Mouse (Mus musculus): ENCODE data around the gene Adamts20. TPM values are rescaled to one million over a fixed set of nuclear protein-coding genes. Genes with fewer than 3 reads are reported as not detected.
"Not testable (repeated sequence)": the region's sequence is repeated elsewhere in the genome, so short reads cannot be mapped to it uniquely, and the experiment has no call there.

The Adamts20 gene
- total RNA-seq, 2 experiments from 2014 or later: 12.0 to 13.9 TPM

DNA sequence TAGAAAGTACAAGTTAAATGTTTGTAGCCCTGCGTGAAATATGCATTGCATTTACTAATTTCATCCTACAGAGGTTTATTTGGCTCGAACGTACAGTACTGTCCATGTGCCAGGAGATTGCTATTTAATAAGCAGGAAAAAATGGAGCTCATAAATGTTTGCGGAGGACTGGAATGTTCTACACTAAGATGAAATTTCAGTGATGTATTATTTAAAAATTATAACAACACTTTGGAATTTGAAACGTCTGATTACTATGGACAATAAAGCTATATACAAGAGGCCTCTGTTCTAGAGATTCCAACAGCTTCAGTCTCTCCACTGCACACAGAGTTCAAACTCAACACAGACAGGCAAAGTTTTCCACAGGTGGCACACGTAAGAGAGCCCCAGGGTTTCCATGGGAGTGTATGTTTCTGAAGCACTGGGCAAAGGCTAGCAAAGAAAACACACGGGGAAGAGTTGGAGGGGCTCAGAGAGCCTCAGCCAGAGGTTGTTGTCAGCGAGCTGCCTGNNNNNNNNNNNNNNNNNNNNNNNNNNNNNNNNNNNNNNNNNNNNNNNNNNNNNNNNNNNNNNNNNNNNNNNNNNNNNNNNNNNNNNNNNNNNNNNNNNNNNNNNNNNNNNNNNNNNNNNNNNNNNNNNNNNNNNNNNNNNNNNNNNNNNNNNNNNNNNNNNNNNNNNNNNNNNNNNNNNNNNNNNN, 20.6 kb downstream of the Adamts20 start:
- no peak for DNase-seq

DNA sequence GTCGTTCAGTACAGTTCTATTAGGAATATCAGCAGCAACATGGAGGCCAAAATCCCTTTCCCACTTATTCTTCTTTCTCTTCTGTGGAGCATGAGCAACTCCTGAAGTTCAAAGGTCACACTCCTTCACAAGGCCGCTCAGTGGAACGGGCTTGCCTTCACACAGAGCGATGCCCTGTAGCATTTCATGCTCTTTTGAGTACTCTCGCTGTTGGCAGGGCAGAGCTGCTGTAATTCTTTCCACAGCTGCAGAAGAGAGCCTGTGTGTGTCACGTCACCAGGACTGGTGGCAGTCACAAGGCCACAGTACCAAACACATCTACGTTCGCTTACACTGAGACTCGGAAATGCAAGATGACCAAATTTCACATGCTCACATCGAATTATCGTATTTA, 21.2 kb downstream of the Adamts20 start:
- no peak for DNase-seq

DNA sequence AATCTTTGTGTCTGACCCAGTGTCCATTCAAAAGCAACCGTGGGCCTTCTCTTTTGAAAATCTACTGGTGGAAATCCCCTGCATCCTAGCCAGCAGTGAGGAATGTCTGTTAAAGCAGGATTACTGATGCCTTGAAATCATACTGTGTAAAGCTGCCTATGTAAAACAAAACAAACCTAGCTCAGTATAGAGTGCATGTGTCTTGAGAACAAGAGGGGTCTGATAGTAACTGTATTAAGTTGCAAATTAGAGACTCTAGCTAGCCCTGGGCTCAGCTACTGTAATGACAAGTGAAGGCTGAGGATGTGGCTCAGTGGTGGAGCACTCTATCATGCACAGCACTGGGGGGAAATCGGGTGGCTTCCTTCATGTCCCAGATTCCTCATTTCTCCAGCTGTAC, 22.2 kb downstream of the Adamts20 start:
- no peak for DNase-seq

DNA sequence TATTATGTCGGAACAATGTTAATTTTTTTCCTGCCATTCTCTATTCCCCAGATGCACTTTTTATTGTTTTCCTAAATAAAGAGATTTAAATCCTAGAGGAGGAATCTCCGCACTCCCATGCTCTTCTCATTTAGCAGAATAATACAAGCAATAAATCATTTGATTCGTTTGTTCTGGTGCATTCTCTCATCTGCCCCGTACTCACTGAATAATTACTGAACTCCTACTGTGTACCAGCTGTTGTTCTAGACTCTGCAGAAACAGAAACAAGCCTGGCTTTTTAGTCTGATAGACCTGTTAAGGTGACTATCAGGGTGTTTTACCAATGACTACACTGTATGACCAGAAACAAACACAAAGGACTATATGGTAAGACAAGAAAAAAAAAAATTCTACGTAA, 29.7 kb downstream of the Adamts20 start:
- no peak for DNase-seq

DNA sequence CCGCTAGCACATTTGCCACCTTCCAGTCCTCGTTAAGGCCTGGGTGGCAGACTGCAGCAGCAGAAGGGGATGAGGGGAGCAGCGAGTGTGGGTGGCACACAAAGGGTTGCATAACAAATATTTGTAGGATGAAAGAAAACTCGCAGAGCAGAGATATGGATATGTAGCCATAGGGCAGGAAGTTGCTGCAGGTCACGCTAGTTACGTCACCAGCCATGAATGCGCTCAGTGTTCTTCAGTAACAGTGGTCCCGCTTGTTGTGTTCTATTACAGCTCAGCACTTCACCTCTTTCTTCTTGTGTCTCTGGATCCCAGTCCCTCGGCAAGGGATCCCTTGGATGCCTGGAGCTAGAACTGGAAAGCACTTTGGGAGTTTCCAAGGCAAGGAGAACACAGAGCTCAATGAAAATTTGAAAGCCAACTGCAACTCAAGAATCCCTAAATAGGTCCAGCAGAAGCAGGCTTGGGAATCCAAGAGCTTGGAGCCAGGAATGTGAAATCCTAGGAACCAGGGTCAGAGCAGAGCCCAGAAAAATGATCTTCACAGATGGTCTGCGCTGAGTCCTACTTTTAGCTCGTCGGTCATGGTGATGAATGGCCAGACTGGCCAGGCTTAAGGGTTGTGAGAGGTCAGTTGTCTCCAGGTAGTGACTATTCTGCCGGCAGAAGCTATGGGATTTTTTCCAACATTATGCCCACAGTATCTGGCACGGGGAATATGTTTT, 34.4 kb downstream of the Adamts20 start:
- peak; percentile 71 for DNase-seq

DNA sequence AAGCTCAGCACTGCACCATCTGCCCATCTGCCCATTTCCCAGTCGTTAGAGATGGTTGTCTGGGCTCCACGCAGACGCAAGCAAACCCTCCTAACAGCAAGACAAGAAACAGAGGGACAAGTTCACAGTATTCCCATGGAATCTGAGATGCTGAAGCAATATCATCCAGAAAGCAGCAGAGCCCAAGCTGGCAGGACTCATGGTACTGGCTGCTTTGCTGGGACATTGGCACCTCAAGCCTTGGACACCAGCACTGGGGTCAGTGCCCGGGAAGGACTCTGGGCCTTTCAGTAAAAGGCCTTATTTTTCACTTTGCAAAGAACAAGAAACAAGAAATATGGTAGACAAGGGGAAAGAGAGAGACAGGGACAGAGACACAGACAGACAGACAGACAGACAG, 36.5 kb downstream of the Adamts20 start:
- peak; percentile 59 for DNase-seq

DNA sequence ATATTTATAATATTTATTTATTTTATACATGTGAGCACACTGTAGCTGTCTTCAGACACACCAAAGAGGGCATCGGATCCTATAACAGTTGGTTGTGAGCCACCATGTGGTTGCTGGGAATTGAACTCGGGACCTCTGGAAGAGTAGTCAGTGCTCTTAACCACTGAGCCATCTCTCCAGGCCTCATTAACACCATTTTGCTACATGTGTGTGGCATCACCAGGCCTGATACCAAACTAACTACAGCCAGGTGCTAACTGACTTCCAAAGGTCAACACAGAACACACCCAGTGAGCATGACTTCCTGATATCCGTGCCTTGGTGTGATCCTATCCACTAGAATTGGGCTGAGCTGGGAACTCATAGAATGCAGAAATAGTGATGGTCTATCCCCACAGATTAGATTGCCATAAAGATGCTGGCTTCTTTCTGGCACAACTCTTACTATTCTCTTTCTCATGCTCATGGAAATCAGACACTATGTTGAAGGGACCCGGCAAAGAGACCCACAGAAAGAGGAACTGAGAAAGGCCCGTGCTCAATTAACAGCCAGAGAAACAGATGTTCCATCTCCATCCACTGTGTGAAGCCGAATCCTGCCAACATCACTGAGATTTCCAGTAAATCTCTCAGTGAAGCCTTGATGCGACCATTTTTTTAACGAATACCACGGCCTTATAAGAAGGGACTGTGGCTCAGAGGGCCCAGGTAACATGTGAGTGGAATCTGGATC, 37.6 kb downstream of the Adamts20 start:
- no peak for DNase-seq

DNA sequence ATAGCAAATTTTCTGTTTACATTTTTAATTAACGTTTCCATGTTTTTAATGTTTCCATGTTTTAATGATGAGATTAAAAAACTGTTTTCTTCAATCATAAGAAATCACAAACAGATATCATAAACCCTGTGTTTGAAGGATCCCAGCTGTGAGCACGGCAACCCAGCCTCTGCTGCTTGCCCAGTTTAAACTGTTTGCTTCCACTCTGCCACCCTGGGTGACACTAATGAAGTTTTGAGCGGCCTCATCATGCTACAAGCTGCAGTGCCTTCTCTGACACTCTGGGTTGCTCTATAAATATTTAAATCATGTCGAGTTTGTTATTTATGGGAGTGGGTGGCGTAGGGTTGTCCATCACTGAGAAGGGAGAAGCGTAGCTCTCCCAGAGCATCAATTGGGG, 44.7 kb downstream of the Adamts20 start:
- no peak for DNase-seq

DNA sequence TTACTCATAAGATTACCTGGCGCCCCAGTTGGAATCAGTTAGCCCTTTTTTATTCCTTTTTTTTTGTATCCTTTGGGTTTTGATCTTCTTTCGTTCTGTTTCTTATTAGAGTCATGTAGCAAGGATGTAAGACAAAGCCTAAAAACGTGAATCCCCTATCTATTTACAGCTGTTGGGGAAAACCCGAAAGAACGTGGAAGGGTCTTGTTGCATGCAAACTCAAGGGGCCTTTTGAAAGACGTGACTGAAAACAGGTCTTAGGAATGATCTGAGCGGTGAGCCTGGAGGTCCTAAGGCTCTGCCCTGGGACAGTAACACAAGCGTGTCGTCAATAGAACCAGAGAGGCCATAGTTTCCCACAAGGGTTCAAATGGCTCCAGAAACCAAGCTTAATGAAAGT, 46.1 kb downstream of the Adamts20 start:
- DNase-seq: no peak

DNA sequence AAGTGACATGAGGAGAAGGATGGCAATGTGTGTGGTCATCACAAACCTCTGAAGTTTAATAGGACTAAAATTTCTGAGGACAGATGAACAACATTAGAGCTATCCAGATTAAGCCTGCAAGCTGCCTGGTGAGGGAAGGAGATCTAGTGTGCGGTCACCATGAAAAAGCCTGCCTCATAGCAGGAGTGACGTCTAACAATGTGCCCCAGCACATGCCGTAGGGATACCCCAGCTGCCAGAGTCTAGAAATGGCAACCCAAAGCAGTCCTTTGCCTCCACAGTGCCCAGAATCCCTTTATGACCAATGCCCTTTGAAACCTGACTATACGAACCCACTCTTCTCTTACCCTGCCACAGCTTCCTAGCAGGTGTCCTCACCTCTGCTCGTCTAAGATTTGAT, 46.8 kb downstream of the Adamts20 start:
- no peak for DNase-seq

DNA sequence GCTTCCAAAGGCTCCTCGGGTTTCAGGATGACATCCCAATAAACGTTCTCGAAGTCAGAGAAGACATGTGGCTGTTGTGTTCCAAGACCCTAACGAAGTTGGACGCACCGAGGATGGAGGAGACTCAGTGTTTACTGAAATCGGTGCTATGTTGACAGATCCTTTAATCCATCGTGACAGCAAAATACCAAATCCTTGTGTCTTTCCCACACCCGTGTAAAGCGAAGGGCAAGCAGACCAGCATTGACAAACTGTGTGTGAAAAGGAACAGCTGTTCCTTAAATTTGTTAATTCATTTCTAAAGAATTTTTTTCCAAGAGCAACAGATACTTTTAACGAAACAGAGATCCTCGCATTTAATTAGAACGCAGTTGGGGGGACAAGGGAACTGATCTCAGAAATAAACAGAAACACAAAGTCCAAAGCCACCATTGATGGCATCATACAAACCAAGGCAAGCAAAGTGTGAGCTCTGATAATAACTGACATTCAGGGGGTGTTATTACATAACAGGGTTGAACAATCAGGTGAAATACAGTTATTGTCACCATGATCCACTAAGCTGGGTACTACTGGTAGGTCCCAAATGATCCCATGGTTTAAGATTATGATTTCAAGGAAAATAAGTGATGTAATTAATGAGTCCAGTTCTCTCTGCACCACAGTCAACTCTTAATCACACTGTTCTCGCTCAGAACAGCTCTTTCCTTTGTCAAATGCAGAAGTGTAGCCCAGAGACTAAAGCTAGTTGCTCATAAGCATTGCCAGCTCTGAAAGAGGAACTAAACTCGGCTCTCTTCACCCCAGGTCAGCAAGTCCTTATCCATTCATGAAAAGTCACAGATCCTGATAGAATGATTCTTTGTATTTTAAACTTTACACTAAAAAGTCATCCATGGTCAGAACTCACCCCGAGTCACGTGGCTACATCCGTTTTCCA, 47.7 kb downstream of the Adamts20 start:
- DNase-seq: no peak

DNA sequence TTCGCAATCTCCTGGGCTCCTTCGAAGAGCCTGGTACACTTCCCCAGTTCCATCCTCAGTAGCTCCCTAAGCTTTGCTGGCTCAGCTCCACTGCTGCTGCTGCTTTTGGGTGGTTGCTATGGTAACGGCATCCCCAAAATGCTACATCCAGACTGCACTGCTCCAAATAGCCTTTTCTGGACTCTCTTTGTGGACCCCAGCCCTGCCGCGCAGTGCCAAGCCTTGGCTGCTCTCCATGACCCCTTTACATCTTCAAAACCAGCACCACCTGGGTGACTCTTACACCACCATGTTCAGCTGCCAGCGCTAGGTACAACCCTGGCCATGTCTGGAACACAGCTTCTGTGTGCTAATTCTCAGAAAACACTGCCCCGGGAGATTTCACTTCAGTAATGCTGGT, 55.4 kb downstream of the Adamts20 start:
- no peak for DNase-seq

DNA sequence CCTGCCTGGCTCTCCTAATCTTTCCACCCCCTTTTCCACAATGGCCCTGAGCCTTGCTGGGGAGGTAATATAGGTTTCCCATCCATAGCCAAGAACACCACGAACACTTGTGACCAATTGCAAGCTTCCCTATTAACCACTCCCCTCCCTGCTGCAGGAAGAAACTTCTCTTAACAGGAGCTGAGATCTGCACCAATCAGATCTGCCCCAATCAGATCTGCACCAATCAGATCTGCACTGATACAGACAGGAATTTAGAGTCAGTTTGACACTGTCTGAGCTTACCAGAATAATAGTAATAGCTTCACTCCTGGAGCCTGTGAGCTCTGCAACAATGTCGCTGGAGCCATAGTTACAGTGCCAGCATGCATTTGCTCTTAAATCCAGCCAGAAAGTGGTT, 58.9 kb downstream of the Adamts20 start:
- DNase-seq: no peak

DNA sequence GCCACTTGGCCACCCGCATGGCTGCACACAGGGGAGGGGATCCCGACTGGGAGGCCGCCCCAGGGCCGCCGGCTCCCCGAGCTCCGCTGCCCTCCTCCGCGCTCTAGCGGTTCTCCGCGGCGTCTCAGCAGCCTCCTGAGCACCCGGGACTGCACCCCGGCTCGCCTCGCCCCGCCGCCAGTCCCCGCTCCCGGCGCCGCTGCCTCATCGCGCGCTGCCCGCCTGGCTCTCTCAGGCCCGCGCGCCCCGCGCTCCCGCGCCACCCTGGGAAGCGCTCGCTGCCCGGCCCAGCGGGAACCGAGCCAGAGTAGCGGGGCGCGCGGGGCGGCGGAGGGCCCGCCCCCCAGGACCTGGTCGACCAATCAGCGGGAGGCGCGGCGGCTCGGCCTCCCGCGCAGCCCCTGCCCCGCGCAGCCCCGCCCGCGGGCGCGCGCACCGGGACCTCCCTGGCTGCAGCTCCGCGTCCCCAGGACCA, 61.1 kb downstream of the Adamts20 start:
- DNase-seq: peak; percentile 87

DNA sequence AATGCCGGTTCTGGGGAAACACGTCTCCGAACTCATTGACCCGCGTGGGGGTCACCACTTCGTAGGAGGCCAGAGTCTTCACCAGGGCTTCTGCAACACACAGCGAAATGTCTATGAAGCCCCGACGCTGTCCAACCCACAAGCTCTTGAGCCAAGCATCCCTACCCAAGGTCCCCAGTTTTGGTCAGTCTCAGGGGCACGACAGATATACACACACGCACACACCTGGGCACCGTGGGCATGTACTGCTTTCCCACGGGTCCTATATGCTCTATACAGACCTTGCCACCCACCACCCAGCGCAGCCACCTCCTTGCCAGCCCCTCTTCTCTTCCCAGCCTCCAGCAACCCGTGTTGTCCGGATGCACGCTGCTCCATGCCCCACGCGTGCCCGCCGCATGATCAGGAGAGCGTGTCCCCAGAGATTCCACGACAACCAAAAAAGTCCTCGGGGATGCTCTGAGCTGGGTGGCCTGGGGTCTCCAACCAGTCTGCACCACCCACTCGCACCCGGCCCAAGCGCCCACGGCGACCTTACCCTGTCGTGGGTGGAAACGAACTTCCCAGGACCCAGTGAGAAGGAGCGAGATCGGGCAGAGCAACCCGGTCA, 61.7 kb downstream of the Adamts20 start:
- no peak for DNase-seq

DNA sequence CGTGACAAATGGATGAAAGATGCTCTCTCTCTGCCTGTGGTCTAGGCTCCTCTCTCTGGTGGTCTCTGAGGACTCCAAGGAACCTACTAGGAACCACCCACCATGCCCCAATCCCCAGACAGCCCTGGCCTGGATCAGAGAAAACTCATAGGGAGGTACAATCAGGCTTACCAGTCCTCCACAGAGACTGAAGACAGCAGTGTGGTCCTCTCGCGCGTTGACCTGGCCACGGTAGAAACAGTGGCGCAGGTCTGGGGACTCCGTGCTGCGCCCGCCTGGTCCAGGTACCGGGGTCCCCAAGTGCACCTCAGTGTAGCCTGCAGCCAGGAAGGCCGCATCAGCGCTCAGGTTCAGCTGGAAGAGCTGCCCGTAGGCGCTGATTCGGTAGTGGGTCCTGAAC, 62.2 kb downstream of the Adamts20 start:
- DNase-seq: no peak

DNA sequence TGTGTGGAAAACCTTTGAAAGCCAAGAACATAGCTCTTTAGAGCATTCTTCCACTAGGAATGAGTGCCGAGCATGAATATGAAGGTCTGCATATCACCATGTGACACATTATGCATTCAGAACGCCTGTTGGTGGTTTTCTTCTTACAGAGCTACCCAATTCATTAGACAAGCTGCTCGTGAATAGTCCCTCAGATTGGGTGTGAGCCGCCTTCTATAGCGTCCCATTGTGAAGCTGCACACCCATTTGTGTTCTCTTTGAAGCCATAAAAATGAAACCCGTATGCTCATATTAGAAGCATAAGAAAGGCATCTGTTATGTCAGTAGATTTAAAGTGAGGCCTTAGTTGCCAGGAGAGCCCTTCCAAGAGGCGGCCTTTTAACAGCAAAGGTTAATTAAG, 72.5 kb downstream of the Adamts20 start:
- no peak for DNase-seq

DNA sequence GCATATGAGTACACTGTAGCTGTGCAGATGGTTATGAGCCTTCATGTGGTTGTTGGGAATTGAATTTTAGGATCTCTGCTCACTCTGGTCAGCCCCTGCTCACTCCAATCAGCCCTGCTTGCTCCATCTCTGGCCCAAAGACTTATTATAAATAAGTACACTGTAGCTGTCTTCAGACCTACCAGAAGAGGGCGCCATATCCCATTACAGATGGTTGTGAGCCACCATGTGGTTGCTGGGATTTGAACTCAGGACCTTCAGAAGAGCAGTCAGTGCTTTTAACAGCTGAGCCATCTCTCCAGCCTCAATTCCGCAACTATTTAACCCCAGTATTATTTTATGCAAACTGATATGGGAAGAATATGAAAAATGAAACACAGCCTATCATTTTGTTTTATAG, 75.1 kb downstream of the Adamts20 start:
- not testable (repeated sequence) for DNase-seq

DNA sequence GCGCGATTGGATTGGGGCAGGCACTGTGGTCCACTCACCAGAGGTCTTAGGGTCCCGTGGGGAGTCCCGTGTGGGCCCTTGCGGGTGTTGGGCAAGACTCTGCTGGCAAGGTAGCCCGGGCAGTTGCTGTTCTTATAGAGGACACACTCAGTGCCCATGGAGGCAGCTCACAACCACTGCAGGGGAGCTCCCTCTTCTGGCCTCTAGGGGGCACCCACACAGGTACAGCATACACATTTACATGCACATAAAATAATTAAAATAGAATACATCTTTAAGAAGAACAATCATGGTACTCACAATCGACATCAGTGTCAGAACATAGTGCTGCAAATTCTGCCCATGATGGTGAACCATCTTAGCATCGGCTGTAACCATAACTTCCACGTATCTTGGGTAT, 85.8 kb downstream of the Adamts20 start:
- DNase-seq: no peak

DNA sequence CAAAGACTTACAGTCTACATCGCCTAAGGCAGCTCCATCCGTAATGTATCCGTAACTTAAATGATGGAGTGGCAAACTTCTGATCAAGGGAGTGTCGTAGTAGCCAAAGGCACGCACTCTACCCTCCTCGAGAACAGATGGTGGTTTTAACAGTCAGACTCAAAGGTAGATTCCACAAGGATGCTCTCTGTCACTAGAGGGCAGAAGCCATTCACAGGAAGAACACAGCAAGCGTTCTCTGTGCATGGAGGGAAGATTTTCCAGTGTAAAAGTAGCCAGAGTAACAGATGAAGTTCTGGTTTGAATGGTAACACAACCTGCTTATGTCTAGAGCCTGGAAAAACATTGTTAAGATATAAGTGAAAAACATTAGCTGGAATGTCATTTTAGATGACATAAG, 92.7 kb downstream of the Adamts20 start:
- no peak for DNase-seq

DNA sequence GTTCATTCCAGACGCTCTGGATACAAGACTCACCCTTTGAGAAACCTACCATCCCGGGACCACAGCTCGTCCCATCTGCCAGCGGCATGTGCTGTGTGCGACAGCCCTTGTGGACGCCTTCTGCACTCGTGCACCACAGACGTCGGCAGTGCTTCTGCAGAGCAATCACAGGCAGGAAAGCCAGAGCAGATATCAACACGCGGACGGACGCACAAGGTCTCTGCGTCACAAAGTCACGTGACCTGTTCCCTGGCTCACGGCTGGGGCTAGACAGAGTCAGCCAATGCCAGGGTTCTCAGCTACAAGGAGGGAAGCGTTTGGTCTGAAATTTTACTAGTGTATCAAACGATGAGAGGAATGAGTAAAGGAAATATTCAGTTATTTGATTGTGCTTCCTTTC, 116.2 kb downstream of the Adamts20 start:
- no peak for DNase-seq

DNA sequence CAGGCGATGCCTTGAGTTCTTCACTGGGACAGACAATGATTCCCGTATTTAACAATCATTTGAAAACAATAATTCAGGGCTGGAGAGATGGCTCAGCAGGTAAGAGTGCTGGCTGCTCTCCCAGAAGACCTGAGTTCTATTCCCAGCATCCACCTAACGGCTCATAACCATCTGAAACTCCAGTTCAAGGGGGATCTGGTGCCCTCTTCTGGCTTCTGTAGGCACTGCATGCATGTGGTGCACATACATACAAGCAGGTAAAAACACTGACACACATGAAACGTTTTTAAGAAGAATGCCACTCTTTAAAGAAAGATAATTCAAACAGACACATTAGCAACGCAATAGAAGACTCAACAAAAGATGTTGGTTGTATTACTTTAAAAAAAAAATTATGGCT, 120.9 kb downstream of the Adamts20 start:
- DNase-seq: no peak
